Mouse (Mus musculus) erythroblast, embryonic 14.5 days (primary cell): ENCODE results near the gene Rras. TPM values are rescaled to one million over a fixed set of nuclear protein-coding genes. Genes with fewer than 3 reads are reported as not detected.

Experiments
- H3K27me3 ChIP-seq: 2 replicates; pipeline ENCODE4 v1.6.1; 2012; ENCODE audit warnings: inconsistent platforms; ENCODE audit not compliant: control insufficient read depth
- H3K36me3 ChIP-seq: 2 replicates; pipeline ENCODE4 v1.6.1; 2012; ENCODE audit warnings: mild to moderate bottlenecking, inconsistent platforms; ENCODE audit not compliant: control insufficient read depth
- H3K4me1 ChIP-seq: 2 replicates; pipeline ENCODE4 v1.6.1; 2012; ENCODE audit warnings: inconsistent platforms; ENCODE audit not compliant: control insufficient read depth
- H3K4me3 ChIP-seq: replicated peaks from 2 replicates; pipeline ENCODE3; 2012; ENCODE audit warnings: moderate library complexity, mild to moderate bottlenecking, inconsistent platforms
- H3K9me3 ChIP-seq: 2 replicates; pipeline ENCODE4 v1.6.1; 2012; ENCODE audit warnings: low read length, inconsistent platforms, mixed read lengths; ENCODE audit not compliant: control insufficient read depth
- GATA1 ChIP-seq: IDR thresholded peaks from 2 replicates; pipeline ENCODE4 v1.6.1; 2012; ENCODE audit warnings: low read length, inconsistent platforms, mixed read lengths
- TAL1 ChIP-seq: IDR thresholded peaks from 3 replicates; pipeline ENCODE4 v1.6.1; 2012; ENCODE audit warnings: low read length, inconsistent platforms, mixed read lengths
- polyA plus RNA-seq: library from polyadenylated mRNA; stranded (reverse); fragments of >175 nt; gene quantifications from 2 replicates; pipeline ENCODE4 v1.2.3, GENCODE M21; 2012

Gene Rras
- polyA plus RNA-seq, 1 experiment, result 0.53 TPM

- peak overlapping the region; percentile 74 for H3K4me3 ChIP-seq
- no peak for TF ChIP-seq TAL1
- no peak for TF ChIP-seq GATA1
- peaks cover 42% of the 10 kb centered on the region for H3K4me1 ChIP-seq
- H3K36me3 ChIP-seq, result peaks cover 14% of the 10 kb centered on the region
- H3K27me3 ChIP-seq, result no peaks in the 10 kb centered on the region
- no peaks in the 10 kb centered on the region for H3K9me3 ChIP-seq
Measured at GRCm38 (mm10) chr7:45053931-45054510, 36.3 kb downstream of the Rras start.

DNA sequence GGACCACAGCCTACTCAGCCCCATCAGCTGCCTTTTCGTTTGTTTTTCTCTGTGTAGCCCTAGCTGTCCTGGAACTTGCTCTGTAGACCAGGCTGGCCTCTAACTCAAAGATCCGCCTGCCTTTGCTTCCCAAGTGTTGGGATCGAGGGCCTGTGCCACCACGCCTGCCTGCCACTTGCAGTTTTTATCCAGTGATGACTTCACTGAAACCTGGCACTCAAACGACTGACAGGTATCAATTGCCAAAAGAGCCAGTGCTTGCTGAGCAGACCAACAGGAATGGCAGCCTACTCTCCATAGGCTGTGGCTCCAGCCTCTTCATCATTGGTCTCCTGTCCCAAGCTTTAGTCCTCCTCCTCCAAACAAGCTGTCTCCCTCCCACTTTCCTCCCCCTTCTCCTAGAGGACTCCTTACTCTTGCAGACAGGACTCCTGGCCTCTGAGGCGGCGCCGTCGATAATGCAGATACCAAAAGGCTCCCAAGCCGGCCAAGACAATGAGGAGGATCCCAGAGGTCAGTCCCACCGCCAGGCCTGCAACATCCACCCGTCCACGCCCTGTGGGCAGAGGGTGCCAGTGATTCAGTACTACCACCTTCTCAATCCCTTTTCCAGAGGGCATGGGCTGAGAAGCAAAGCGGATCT is 38.7 kb downstream of the Rras start:
- Histone ChIP-seq H3K4me3 (no peak overlapping the region), H3K4me1 (peaks cover 49% of the 10 kb centered on the region), H3K36me3 (no peaks in the 10 kb centered on the region), H3K27me3 (no peaks in the 10 kb centered on the region), H3K9me3 (no peaks in the 10 kb centered on the region)
- TF ChIP-seq GATA1 (no peak), TAL1 (no peak)

DNA sequence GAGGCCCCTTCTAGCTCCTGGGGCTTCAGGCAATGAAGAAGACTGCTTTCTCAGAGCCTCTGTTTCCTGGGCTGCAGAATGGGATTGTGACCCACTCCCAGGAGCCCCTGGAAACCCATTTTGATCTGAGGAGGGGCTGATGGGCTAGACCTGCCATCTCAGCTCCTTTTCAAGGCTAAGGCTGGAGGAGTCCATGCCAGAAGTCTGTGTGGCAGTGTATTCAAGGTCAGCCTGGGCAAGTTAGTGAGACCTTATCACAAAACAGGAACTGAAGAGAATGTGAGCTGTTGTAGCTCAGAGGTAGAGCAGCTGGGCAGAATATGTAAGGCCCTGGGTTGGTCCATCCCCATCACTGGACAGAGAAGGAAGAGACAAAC is 39.2 kb downstream of the Rras start:
- Histone ChIP-seq H3K4me1 (peaks cover 49% of the 10 kb centered on the region), H3K27me3 (no peaks in the 10 kb centered on the region), H3K9me3 (no peaks in the 10 kb centered on the region), H3K36me3 (no peaks in the 10 kb centered on the region), H3K4me3 (no peak overlapping the region)
- TF ChIP-seq GATA1 (no peak), TAL1 (no peak)

DNA sequence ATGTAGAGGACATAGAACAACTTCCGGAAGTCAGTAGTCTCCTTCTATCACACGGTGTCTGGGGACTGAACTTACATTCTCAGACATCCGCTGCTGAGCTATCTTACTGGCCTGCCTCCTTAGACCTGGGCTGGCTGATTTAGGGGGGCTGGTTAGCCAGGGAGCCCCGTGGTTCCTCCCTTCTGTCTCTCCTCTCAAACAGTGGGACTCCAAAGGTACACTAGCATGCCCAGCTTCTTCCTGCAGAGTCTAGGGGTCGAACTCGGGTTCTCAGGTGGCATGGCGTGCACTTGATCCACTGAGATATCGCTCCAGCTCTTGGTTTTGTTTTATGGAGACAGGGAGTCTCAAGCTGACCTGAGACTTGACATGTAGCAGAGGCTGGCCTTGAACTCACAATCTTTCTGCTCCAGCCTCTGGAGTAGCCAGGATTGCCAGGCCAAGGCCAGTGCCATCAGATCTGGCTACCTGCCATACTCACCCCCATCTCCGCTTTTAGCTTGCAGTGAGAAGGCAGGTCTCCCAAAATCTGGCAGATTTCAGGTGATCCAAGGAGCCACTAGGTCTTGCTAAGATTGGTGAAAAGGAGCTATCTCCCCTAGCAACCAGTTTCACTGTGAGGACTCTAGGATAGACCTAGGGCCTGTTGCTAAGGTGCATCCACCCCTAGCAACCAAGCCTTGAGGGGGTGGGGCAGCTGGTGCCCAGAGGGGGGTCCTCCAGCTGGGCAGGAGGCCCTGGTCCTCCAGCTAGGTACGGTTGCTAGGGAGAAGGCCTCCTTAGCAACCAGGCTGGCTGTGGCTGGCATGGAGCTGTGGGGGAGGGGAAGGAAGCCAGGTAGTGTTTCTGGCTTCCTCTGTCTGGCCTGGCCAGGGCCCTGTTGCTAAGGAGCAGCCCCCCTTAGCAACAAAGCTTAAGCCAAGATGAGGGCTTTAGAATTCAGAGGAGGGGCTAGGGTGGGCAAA is 41.1 kb downstream of the Rras start:
- Histone ChIP-seq H3K4me3 (no peak overlapping the region), H3K36me3 (peaks cover under 1% of the 10 kb centered on the region; the same call in 1 of the 2 replicates), H3K27me3 (no peaks in the 10 kb centered on the region), H3K4me1 (peaks cover 44% of the 10 kb centered on the region), H3K9me3 (no peaks in the 10 kb centered on the region)
- TF ChIP-seq TAL1 (no peak), GATA1 (no peak)

DNA sequence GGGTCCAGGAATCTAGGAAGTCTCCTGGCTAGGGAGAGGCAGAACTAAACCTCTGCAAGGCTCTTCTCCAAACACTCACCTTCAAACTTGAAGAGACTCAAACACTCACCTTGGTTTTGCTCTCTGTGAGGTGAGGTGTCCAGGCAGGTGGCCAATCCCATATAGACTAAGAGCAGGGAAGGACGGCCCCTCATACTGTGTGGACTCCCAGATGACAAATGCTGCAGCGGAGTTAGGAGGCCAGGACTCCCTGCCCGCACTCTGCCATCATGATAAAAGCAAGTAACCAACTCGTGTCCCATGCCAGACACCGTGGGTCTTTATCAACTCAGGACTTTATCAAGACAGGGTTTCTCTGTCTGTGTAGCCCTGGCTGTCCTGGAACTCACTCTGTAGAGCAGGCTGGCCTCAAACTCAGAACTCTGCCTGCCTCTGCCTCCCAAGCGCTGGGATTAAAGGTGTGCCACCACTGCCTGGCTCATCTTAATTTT is 42.9 kb downstream of the Rras start:
- Histone ChIP-seq H3K9me3 (no peaks in the 10 kb centered on the region), H3K4me1 (peaks cover 48% of the 10 kb centered on the region), H3K36me3 (peaks cover 7% of the 10 kb centered on the region), H3K27me3 (no peaks in the 10 kb centered on the region), H3K4me3 (no peak overlapping the region)
- TF ChIP-seq GATA1, result no peak
- no peak for TF ChIP-seq TAL1

GRCm38 (mm10) chr7:45061532-45062075 is 43.8 kb downstream of the Rras start:
- Histone ChIP-seq H3K36me3 (peaks cover 10% of the 10 kb centered on the region), H3K27me3 (no peaks in the 10 kb centered on the region), H3K4me3 (peak overlapping the region; percentile 72), H3K4me1 (peaks cover 52% of the 10 kb centered on the region), H3K9me3 (no peaks in the 10 kb centered on the region)
- TF ChIP-seq GATA1 (no peak), TAL1 (no peak)

GRCm38 (mm10) chr7:45062239-45062835 is 44.6 kb downstream of the Rras start, which contains the start of the genes Nosip and Prrg2:
Gene Nosip, plus strand, starts transcription at chr7:45062429.
Gene Prrg2, minus strand, starts transcription at chr7:45062677.
- H3K36me3 ChIP-seq, result peaks cover 10% of the 10 kb centered on the region
- TF ChIP-seq TAL1 (no peak), GATA1 (no peak)
- H3K9me3 ChIP-seq, result no peaks in the 10 kb centered on the region
- no peaks in the 10 kb centered on the region for H3K27me3 ChIP-seq
- H3K4me1 ChIP-seq, result peaks cover 54% of the 10 kb centered on the region
- H3K4me3 ChIP-seq, result peak within 1 kb of the TSS; percentile 72

GRCm38 (mm10) chr7:45067190-45067999 is 49.6 kb downstream of the Rras start:
- Histone ChIP-seq H3K4me3 (no peak overlapping the region), H3K27me3 (no peaks in the 10 kb centered on the region), H3K9me3 (no peaks in the 10 kb centered on the region), H3K36me3 (peaks cover 10% of the 10 kb centered on the region), H3K4me1 (peaks cover 43% of the 10 kb centered on the region)
- TF ChIP-seq TAL1 (no peak), GATA1 (no peak)
